Mouse (Mus musculus): ENCODE measurements around the gene Acaca.
A peak's percentile ranks its signal among the peaks of the same experiment; 100 is the strongest.

Acaca gene

DNA sequence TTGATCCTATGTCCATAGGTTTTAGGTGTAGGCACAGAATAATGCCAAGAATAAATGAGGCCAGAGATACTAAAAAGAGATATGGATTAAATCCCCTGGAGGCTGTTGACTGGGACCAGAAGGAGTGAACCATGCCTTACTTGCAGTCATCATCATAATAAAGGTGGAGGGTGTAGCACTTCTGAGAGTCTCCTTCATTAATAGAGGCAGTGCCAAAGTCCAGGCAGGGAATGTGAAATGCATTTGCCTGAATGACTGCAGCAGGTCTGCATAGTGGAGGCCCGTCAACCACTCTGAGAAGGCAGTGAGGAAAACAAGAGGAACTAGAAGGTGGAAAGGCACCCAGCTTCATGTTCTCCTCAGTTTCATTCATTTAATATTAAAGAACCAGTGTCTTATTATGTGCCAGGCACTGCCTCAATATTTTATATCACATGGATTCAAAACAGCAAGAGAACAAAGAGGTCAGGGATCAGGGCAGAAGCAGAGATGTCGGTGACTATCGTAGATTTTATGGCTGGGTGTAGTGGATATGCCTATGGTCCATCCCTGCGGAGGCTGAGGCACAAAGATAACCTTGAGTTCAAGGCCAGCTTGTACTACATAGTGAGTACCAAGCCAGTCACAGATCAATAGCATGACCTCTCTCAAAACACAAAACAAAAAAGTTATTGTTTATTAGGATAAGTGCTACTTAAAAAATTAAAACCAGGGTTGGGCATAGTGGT is 27.2 kb downstream of the Acaca start:
- no peak for DNase-seq

DNA sequence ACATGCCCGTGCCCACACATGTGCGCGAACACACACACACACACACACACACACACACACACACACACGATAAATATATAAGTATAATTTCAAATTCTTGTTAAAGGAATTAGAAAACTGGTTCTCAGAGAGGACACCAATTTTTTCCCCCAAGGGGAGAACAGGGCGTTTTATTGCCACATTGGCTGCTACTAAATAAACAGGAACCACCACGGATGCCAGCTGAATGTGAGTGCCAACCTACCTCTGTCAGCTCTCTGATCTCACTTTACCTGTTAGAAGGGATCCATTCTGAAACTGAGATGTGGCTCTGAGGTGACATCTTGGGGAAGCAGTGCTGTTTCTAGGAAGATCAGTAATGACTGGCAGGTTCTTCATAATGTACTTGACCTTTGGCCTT is 34.7 kb downstream of the Acaca start:
- DNase-seq = no peak

DNA sequence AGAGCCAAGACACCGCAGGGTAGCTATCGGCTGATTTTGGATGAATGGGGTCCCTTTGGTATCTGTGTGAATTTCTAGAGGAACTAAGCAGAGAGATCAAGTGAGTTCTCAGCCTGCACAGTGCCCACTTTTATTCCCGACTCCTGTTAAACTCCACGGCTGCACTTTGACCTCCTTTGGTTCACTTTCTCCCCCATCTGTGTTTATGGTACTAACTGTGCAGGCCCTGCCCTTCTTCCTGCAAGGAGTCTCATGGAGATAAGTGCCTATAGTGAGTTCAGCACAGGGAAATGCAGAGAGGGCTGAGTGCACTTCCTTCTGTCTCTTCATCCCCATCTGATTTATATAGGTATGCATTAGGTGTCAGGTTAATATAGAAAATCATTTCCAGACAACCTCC is 35.1 kb downstream of the Acaca start:
- no peak for DNase-seq

DNA sequence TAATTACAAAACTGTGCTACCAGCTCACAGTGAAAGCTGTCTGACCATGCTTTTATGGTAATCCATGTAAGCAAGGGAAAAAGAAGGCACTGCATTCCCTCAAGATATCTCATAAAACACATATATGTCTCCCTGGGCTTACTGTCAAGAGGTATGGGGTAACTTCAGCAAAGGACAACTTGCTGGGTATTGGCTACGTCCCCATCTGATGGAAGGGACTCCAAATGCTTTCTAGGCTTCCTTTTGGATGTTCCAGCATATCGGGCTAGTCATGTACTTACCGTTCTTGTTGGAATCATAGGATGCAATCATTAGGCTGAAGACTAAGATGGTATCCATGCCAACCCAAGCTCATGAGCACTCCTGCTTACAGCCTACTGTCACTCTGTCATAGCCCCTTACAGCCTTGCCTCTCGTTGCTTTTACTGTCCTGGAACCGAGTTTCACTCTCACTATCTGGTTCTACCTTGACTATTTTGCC is 37.6 kb downstream of the Acaca start, which contains the start of gene Gm11437:
TSS of gene Gm11437 (minus strand) at position 431 of the 481 bp plus-strand sequence.
- no peak for DNase-seq

DNA sequence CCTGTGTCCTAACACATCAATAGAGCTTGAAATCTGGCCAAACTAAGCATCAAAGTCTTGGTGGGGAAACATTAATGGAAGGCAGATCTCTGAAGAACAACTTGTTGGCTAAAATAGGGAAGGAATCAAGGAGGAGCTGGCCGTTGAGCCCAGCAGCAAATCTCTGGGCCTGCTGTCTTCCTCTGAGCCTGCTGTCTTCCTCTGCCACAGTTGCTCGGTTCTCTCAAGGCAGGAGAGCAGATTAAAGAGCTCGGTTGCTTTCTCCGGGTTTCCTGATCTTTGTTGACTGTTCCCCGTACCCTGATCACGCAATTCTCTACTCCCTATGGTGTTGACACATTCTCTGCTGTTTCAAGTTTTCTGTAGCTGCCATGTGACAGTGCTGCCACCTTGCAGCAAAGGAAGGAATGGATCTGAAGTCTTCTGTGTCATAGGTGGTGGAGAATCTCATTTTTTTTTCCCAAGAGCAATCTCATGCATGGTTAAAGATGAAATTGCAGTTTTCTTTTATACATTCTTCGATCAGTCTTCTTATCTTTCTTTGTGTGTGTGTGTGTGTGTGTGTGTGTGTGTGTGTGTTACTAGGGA is 39.3 kb downstream of the Acaca start:
- DNase-seq = peak; percentile 27 to 28

DNA sequence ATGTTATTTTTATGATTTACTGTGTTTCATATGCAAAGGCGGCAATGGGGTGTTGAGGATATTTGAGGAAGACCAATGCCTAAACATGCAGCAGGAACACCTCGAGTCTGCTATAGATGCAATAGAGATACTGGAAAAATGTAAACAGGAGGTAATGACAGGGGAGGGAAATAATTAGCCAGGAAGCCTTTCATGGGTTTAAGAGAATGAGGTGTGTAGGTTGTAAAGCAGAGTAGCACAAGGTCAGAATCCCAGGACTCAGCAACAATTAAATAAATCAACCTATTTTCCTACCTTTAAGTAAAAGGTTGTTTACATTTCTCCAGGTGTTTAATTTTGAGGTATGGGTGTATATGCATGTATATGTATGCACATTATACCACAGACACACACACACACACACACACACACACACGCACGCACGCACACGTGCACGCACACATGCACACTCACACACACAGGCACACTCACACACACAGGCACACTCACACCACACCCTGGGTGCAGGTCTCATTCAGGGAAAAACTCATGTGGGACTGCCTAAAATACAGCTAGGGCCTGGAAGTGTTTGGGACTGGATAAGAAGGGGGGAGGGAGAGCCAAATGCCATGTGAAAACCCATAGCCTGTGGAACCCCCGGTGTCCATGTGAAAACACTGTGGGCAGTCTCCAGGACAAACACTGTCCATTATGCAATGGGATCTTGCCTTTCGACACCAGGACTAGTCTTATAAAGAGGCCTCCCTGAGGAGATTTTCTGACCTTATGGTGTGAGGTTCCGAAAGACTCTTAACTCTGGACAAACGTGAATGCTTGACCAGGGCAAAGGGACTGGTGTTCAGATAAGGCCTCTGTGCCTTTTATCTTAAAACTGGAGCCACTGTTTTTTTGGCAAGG is 43.3 kb downstream of the Acaca start:
- no peak for DNase-seq

DNA sequence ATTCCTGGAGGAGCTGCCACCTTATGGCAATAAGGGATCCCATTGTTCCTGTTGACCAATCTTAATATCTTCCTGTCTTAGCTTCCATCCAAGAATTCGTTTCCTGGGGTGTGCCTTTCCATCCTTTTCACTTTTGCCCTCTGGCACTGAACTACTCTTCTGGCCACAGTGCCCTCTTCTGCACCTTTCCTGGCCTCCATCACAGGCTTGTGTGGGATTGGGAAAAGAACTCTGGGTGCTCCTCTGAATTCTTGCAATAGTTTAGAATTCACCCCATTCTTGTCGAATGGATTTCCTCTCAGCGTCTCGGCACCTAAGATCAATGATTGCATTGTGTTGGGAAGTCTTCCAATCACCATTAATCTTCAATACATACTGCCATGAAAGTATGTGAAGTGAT is 49.1 kb downstream of the Acaca start:
- DNase-seq = no peak

DNA sequence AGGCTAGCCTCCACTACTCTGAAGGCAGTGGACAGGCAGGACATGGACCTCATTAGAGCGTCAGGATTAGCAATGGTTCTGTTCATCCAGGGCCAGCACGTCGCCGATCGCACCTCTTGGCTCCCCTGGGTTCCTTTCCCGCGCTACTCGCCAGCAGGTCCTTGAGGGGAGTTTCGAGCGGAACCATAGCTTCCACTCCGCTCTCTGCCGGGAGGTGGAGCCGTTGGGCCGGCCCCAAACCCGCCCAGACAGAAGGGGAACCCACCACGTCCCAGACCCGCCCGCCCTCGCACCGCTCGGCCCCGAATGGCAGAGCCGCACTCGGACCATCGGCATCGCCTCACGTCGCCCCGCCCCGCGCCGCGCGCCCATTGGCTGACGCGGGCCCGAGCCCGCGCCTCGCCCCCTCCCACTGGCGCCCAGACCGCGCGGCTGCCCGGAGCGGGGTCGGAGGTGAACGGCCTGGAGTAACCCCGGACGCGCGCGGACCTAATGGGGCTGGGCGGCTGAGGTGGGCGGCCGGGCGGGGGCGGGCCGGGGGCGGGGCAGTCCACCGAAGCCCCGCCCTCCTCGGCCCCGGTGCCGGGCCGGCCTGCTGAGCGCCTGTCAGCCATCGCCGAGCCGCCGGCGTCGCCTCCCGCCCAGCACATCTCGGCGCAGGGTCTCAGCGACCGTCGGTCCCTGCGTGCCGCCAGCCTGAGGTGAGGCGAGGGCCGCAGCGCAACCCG is 49.9 kb downstream of the Acaca start:
- DNase-seq = peak; percentile 85 to 89

DNA sequence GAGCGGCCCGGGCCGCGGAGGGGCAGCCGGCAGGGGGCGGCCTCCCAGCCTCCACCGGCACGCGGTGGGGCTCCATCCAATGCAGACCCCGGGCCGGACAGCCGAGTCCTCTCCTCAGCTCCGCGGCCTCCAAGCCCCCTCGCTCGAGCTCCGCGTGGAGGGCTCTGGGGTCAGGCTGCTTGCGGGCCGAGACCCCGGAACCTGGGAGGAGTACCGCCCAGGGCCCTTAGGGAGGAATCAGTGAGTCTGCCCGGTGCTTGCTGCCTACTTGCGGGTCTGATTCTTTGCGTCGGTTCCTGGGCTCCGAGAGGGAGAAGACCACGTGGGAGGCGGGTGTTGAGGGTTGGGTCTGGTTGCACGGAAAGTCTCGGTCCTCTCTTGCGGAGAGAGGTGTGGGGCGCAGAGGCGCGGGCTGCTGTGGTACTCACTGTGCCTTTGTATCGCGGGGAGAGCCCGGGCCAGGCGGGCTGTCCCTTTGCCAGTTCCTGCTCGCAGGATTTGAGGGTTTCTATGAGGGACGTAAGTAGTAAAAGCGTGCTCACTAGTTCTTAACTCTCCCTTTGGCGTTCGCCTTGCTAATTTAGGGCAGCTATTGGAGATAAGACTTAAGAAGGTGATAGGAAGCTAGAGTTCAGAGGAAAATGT is 50.6 kb downstream of the Acaca start:
- DNase-seq = peak; percentile 66 to 70

DNA sequence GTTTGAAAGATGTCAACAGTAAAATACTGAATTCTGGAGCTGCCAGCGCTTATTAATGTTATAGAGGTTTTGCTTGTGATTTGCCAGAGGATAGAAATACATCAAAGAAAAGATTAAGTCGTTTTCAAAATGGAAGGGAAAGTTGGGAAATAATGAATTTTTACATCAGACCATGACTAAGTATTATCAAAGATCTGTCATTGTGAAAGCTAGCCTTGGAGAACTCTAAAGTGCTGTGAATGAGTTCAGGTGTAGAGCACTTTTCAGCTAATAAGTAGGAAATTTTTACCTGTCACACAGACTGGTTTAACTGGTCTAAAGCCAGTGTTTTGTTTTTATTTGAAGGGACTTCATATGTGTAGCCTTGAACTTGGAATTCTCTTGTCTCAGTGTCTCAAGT is 51.8 kb downstream of the Acaca start:
- no peak for DNase-seq

DNA sequence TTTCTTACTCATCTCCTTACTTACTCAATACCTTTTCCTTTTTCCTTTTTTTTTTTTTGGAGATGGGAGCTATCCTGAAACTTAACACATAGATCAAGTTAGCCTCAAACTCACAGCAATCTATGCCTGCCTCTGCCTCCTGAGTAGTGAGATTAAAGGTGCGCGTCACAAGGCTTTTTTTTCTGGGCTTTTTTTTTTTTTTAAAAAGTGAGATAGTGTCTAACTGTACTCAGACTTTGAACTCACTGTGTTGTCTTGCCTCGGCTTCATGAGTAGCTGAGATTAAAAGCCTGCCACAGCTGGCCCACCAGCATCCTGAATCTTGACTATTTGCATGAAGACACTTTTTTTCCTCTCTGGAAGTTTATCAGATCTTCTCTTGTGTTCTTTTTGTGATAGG is 59.1 kb downstream of the Acaca start:
- no peak for DNase-seq

DNA sequence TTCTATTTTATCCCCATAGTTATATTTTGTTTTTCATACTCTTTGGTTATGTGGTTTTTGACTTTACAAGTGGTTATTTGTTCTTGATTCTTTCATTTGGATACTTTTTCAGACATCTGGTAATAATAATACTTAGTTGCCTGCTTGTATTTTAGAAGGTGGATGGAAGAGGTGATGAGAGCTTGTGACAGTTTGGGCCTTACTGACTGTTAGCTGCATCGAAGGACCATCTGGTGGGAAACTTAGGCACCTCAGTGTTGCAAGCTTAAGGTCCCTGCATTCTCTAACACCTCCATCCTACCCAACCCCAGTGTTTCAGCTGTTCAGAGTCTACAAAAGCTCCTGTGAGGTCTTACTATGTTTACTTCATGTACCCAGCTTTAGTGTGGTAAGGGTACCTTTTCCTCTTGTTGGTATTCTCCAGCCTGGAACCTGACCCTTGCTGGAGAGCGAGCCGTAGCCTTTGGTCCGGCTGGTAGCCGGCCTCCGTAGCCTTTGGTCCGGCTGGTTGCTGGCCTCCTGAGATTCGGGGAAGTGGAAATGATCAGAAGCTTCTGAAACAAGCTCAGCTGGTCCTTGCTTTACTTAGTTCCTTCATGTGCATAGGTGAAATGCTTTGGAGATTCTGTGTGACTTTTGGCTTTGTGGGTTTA is 61.2 kb downstream of the Acaca start:
- DNase-seq = no peak

DNA sequence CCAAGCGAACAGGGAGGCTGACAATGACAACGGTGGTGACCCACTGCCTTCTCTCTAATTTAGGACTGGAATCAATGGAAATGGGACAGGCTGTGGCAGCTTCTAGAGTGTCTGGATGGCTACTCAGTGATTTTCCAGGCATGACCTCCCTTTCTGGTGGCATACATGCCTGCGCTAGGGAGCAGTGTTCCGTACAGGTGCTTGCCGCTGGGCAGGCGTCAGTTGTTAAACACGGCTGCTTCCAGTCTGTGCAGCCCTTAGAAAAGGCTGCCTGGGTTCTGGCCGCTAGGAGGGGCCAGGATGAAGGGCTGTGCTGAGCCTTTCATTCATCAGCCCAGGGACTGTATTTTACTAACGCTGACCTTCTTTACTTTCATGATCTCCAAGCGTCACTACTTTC is 63.8 kb downstream of the Acaca start:
- DNase-seq = no peak

DNA sequence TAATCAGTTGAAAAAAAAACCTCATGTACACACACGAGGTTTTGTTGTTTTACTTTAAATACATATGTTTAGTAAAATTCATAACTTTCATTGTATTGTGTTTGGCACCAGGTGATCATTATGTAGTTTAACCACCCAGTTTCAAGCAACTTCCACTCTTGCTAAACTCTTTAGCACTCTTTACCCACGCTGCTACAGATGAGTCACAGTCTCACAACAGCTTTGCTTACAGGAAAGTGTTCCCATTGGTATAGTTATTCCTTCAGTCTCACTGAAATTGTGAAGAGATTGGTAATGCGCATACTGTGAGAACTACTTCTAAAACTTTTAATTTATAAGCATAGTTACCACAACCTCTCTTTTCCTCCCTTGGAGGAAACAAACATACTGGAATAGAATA is 65.3 kb downstream of the Acaca start:
- no peak for DNase-seq

DNA sequence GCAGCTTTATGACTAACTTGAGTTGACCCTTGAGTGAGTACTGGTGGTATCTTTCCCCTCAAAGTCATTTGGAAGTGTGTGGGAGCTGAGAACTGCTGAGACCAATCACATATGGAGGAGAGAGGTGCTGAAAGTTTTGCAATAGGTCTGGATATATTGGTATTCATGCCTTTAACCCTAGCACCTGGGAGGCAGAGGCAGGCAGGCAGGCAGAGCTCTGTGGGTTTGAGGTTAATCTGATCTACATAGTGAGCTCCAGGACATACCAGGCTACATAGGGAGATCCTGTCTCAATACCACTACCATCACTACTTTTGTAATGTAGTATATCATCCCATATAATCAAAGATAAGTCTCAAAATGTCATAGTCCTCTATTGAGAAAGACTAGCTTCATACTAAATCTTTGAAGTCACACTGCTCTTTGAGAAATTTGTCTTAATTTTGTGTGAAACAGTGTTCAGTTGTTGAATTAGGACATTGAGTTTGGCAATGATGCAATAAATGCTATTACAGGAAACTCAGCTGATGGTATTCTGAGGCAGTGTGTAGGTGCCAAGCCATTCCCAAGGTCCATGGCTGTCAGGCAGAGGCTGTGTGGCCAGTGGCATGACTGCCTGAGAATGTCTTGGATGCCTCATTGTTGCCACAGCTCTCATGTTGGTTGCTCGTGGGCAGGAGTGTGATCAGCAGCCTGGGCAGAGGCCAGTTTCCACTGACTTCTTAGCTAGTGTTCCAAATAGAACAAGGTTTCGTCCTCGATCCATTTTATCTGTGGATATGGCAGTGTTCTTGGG is 68.3 kb downstream of the Acaca start:
- no peak for DNase-seq

DNA sequence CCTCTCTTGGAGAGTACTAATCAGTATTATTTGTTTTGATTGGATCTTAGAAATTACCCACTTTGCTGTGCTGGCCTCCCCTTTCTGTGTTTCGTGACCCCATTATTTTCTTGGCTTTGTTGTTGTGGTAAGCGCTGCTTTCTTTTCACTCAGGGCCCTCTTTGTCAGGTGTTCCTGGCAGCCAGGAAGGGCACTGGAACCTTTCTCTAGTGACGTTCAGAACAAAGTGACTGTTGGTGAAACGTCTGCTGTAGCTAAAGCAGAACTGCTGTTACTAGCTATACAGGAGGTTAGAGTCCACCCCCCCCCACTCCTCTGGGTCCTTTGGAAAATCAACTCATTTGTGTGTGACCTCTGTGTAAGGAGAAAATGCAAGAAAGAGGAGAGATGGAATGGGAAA is 76.3 kb downstream of the Acaca start:
- peak; percentile 10 to 17 for DNase-seq

DNA sequence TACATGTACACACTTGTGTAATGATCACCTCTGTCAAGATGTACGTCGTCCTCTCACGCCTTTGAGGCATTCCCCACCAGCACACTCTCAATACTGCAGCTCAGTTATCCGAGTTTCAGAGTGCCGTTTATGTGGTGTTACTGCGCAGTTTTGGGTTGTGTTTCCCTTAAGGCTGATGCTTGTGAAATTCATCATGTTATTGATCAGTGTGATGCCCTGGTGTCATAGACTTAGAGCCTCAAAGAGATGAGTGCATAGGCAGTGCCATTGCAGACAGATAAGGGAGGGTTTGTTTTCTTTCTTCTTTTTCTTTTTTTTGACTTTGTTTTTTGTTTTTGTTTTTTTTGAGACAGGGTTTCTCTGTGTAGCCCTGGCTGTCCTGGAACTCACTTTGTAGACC is 81.4 kb downstream of the Acaca start:
- no peak for DNase-seq

DNA sequence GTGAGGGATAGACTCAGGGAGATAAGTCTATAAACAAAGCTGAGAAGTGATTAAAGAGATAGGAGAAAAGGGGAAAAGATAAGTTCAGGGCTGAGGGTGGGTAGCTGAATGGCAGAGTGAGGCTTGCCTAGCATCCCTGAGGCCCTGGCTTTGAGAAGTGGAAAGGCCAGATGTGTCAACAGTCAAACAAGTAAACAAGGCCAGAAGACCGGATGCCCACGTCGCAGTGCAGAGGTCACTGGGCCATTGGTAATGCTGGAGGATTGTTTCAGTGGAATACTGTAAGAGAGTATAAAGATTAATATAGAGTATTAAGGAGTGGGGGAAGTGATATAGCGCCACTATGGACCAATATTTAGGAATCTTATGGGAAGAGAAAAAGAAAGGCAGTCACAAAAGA is 89.5 kb downstream of the Acaca start:
- DNase-seq = no peak

DNA sequence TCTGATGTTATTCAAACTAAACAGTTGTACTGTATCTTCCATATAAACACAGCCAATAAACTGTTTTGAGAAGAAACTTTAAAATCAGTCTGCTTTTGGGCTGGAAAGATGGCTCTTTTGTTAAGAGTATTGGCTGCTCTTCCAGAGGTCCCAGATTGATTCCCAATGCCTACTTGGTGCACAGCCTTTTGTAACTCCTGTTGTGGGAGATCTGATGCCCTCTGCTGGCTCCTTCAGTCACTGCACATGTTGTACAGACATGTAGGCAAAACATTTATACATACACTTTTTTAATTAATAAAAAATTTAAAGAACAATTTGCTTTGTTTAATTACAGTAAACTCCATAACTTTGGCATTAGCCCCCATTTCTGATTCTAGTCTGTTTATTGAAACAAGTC is 114.1 kb downstream of the Acaca start:
- peak; percentile 47 to 55 for DNase-seq

DNA sequence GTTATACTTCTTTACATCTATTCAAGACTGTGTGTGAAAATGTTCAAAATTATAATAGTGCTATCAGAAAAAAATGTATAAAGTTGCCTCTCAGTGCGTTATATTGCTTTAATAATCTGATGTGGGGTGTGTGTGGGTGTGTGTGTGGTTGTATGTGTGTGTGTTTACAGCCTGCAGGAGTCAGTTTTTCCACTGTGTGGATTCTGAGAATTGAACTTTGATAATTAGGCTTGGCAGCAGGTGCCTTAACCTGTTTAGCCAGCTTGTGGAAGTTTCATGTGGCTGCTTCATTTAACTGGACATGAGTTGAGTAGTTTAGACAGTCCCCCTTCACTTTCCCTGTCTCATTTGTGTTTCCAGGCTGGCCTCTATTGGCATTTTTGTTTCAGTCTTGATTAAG is 117.9 kb downstream of the Acaca start:
- DNase-seq = no peak

DNA sequence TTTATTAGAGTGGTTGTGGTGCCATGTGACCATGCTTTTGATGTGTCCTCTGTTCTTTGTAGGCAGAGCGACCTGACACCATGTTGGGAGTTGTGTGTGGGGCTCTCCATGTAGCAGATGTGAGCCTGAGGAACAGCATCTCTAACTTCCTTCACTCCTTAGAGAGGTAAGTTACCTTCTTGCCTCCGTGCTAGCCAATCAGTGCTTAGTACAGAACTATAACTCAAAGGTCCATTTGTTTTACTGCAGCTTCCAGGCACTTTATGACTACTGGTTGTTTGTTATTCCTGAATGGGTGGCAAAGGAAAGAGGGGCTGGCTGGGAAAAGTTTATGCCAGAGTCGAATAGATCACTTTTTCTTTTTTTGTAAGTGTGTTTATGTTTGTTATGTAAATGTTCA is 121.7 kb downstream of the Acaca start:
- no peak for DNase-seq

All from thymus, postnatal 36 days (tissue).